Mouse (Mus musculus): Measurements from ENCODE around the gene Gm28043. TPM values are rescaled to one million over a fixed set of nuclear protein-coding genes. Genes with fewer than 3 reads are reported as not detected.
"Not testable (repeated sequence)": the region's sequence is repeated elsewhere in the genome, so short reads cannot be mapped to it uniquely, and the experiment has no call there.

The Gm28043 gene
- total and polyA plus RNA-seq, 3 experiments = 0.39 to 1.1 (median 1.0) TPM

DNA sequence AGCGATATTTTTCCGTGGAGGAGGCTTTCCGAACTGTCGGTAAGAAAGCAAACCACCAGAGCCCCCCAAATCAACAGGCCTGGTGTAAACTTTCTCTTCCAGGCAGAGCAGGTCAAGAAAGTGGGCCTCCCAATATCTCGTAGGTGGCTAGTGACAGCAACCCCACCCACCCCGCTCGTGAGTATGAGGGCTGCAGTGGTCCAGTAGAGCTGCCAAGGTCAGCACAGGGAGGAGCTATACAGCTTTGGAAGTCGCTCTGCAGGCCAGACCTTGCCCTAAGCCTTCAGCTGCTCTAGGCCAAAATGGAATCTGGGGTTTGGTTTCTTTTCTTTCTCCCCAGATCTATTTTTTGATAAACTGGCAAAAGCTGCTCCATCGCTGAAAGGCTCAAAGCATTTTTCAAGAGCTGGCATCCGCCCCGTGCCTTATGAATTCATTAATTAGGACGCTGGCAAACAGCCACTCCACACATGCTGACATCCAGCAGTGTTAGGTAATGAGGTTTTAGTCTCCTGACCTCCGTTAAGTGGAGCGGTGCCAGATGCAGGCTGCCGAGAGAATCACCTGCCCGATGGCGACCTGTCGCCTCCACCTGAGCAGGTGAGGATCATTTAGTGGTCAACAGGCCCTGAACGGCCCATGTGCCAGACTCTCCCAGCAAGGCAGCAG is 96.5 kb downstream of the Gm28043 start:
- Histone ChIP-seq H3K79me2 (replicated peaks; ENCODE audit: control insufficient read depth, insufficient read depth, low read length) (no peaks in the 10 kb centered on the region), H3K27ac (no peak overlapping the region), H3K36me3 (ENCODE audit: control insufficient read depth, insufficient read depth, low read length) (no peaks in the 10 kb centered on the region), H3K4me1 (ENCODE audit: control insufficient read depth, insufficient read depth, low read length) (peaks cover 5% of the 10 kb centered on the region), H3K4me3 (no peak overlapping the region), H3K9ac (ENCODE audit: low read depth, low read length) (no peak overlapping the region), H3K27me3 (ENCODE audit: control insufficient read depth, insufficient read depth, low read length) (no peaks in the 10 kb centered on the region)
- intact Hi-C loops (cut with DNase I) = no loop called here
- WGBS = 67% methylated on average over 19 of the region's 19 CpGs
- no peak for DNase-seq
- TF ChIP-seq POLR2A (IDR thresholded peaks at IDR 0.05; ENCODE audit: insufficient read depth, low read depth, low read length) = no peak
- TF ChIP-seq EP300 (IDR thresholded peaks at IDR 0.05; ENCODE audit: insufficient read depth, low read depth, low read length) = no peak
- TF ChIP-seq CTCF (IDR thresholded peaks at IDR 0.05) = no peak

DNA sequence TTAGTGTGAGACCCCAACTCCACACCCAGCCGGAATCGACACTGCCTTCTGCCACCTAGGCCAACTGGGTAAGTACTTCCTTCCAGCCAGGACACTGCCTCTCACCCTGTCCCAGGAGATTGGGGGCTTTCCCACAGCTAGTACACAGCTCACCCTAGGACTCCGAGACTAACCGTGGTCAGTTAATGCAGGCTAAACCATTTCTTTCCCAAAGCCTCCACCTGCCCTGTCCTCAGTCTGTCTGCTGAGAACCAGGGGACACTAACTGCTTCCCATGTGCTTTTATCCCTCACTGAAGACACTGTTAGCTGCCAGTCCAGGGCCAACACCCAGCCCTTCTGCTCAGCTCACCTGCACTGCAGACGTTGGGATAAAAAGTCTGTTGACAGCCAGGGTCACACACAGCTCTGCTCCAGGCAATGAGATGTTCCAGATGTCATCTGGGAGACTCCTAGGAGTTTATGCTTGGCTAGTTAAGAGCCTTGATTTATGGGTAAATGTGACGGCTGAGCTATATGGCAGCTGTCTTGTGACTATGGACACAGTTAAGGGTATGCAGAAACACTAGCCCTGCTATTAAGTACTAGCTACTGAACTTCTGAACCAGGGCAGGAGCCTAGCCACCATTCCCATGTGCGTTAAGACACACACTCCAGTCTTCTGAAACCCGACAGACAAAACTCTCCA is 97.2 kb downstream of the Gm28043 start:
- H3K4me3 ChIP-seq = no peak overlapping the region
- no peak for DNase-seq
- no peaks in the 10 kb centered on the region for H3K27me3 ChIP-seq (ENCODE audit: control insufficient read depth, insufficient read depth, low read length)
- 54% methylated on average over 8 of the region's 8 CpGs for WGBS
- TF ChIP-seq EP300 (IDR thresholded peaks at IDR 0.05; ENCODE audit: insufficient read depth, low read depth, low read length) (no peak), POLR2A (IDR thresholded peaks at IDR 0.05; ENCODE audit: insufficient read depth, low read depth, low read length) (no peak), CTCF (IDR thresholded peaks at IDR 0.05) (no peak)
- no peaks in the 10 kb centered on the region for H3K79me2 ChIP-seq (replicated peaks; ENCODE audit: control insufficient read depth, insufficient read depth, low read length)
- peaks cover 5% of the 10 kb centered on the region for H3K4me1 ChIP-seq (ENCODE audit: control insufficient read depth, insufficient read depth, low read length)
- H3K9ac ChIP-seq (ENCODE audit: low read depth, low read length) = no peak overlapping the region
- intact Hi-C loops (cut with DNase I) = no loop called here
- H3K36me3 ChIP-seq (ENCODE audit: control insufficient read depth, insufficient read depth, low read length) = no peaks in the 10 kb centered on the region
- H3K27ac ChIP-seq = no peak overlapping the region

DNA sequence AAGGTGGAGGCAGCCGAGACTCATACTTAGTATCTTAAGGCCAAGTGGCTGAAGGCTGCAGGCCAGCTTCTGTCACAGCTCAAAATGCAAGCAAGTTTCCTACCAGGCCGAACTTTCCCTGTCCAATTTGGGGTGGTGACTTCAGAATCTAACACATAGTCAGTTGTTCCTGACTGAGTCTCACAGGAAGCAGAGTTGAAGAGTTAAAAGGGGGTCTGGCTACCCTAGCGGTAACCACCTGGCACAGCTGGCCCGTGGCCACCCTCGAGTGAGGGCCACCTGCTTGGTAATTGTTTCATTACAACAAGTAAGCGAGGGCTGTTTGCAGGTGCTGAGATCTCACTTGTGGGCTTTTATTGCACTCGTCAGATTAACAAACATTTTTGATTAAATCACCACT is 97.9 kb downstream of the Gm28043 start:
- Histone ChIP-seq H3K36me3 (ENCODE audit: control insufficient read depth, insufficient read depth, low read length) (no peaks in the 10 kb centered on the region), H3K27me3 (ENCODE audit: control insufficient read depth, insufficient read depth, low read length) (no peaks in the 10 kb centered on the region), H3K79me2 (replicated peaks; ENCODE audit: control insufficient read depth, insufficient read depth, low read length) (no peaks in the 10 kb centered on the region), H3K27ac (no peak overlapping the region), H3K4me3 (no peak overlapping the region), H3K4me1 (ENCODE audit: control insufficient read depth, insufficient read depth, low read length) (peaks cover 6% of the 10 kb centered on the region), H3K9ac (ENCODE audit: low read depth, low read length) (no peak overlapping the region)
- TF ChIP-seq CTCF (IDR thresholded peaks at IDR 0.05) = no peak
- TF ChIP-seq EP300 (IDR thresholded peaks at IDR 0.05; ENCODE audit: insufficient read depth, low read depth, low read length) = no peak
- no peak for TF ChIP-seq POLR2A (IDR thresholded peaks at IDR 0.05; ENCODE audit: insufficient read depth, low read depth, low read length)
- 75% methylated on average over 7 of the region's 7 CpGs for WGBS
- no peak for DNase-seq
- intact Hi-C loops (cut with DNase I) = no loop called here

- H3K27ac ChIP-seq; DNase-seq; H3K27me3 ChIP-seq (ENCODE audit: control insufficient read depth, insufficient read depth, low read length); H3K4me3 ChIP-seq; H3K4me1 ChIP-seq (ENCODE audit: control insufficient read depth, insufficient read depth, low read length); H3K36me3 ChIP-seq (ENCODE audit: control insufficient read depth, insufficient read depth, low read length); intact Hi-C loops (cut with DNase I); H3K9ac ChIP-seq (ENCODE audit: low read depth, low read length); H3K79me2 ChIP-seq (replicated peaks; ENCODE audit: control insufficient read depth, insufficient read depth, low read length): not testable (repeated sequence)
- WGBS = 98% methylated on average over 4 of the region's 4 CpGs
Observed at GRCm38 (mm10) chr17:29713734-29714133, 99.1 kb downstream of the Gm28043 start.

- peak within 1 kb of the TSS; percentile 85 for H3K4me3 ChIP-seq
- H3K27me3 ChIP-seq (ENCODE audit: control insufficient read depth, insufficient read depth, low read length) = no peaks in the 10 kb centered on the region
- WGBS = 5% methylated on average over 41 of the region's 41 CpGs
- H3K27ac ChIP-seq = peak within 1 kb of the TSS; percentile 70
- peak; percentile 95 to 96 for DNase-seq
- intact Hi-C loops (cut with DNase I) = loop anchor here (2.0 kb wide), 1 partner anchor 56 kb away; the partner anchor contains the start of gene Cmtr1
- peaks cover 1% of the 10 kb centered on the region for H3K4me1 ChIP-seq (ENCODE audit: control insufficient read depth, insufficient read depth, low read length)
- H3K79me2 ChIP-seq (replicated peaks; ENCODE audit: control insufficient read depth, insufficient read depth, low read length) = no peaks in the 10 kb centered on the region
- no peaks in the 10 kb centered on the region for H3K36me3 ChIP-seq (ENCODE audit: control insufficient read depth, insufficient read depth, low read length)
- H3K9ac ChIP-seq (ENCODE audit: low read depth, low read length) = peak within 1 kb of the TSS; percentile 70
- TF ChIP-seq EP300 (IDR thresholded peaks at IDR 0.05; ENCODE audit: insufficient read depth, low read depth, low read length) (0 out of 2 replicates have a peak, but pooled peaks have one; percentile 32), POLR2A (IDR thresholded peaks at IDR 0.05; ENCODE audit: insufficient read depth, low read depth, low read length) (peak; percentile 56), CTCF (IDR thresholded peaks at IDR 0.05) (no peak)
Observed at GRCm38 (mm10) chr17:29716732-29717445, 102.2 kb downstream of the Gm28043 start, which contains the start of gene Ccdc167. Ccdc167 (minus strand) TSS chr17:29717044.

- TF ChIP-seq POLR2A (IDR thresholded peaks at IDR 0.05; ENCODE audit: insufficient read depth, low read depth, low read length) (no peak), CTCF (IDR thresholded peaks at IDR 0.05) (no peak), EP300 (IDR thresholded peaks at IDR 0.05; ENCODE audit: insufficient read depth, low read depth, low read length) (no peak)
- no peak overlapping the region for H3K27ac ChIP-seq
- H3K4me3 ChIP-seq = no peak overlapping the region
- DNase-seq = no peak
- WGBS = 76% methylated on average over 8 of the region's 8 CpGs
- no peaks in the 10 kb centered on the region for H3K27me3 ChIP-seq (ENCODE audit: control insufficient read depth, insufficient read depth, low read length)
- H3K36me3 ChIP-seq (ENCODE audit: control insufficient read depth, insufficient read depth, low read length) = no peaks in the 10 kb centered on the region
- no peaks in the 10 kb centered on the region for H3K79me2 ChIP-seq (replicated peaks; ENCODE audit: control insufficient read depth, insufficient read depth, low read length)
- H3K4me1 ChIP-seq (ENCODE audit: control insufficient read depth, insufficient read depth, low read length) = peaks cover 1% of the 10 kb centered on the region
- intact Hi-C loops (cut with DNase I) = no loop called here
- H3K9ac ChIP-seq (ENCODE audit: low read depth, low read length) = no peak overlapping the region
Observed at GRCm38 (mm10) chr17:29718660-29719059, 104.0 kb downstream of the Gm28043 start.
